Mouse (Mus musculus) spleen, adult 2 months (tissue): Measurements from ENCODE around the gene Insyn1. TPM values are rescaled to one million over a fixed set of nuclear protein-coding genes. Genes with fewer than 3 reads are reported as not detected.

ENCODE experiments used
- DNase-seq, 2 experiments: peaks; one replicate each; pipeline versions ENCODE4 v3.0.0 to v3.0.0-alpha.2; 2012 to 2021; ENCODE audit warnings: low spot score in 2 of 2, low read depth in 1 of 2
- H3K27ac ChIP-seq: fragments of 200-500 bp; 2 replicates; pipeline ENCODE4 v1.5.1; 2012; ENCODE audit warnings: low read length, inconsistent platforms; ENCODE audit not compliant: insufficient read depth
- H3K27me3 ChIP-seq: fragments of 200-500 bp; 2 replicates; pipeline ENCODE4 v1.6.1; 2012; ENCODE audit warnings: mild to moderate bottlenecking, moderate library complexity, low read length, inconsistent platforms; ENCODE audit not compliant: control insufficient read depth, insufficient read depth
- H3K36me3 ChIP-seq: fragments of 200-500 bp; 2 replicates; pipeline ENCODE4 v1.6.1; 2012; ENCODE audit warnings: mild to moderate bottlenecking, low read length, inconsistent platforms; ENCODE audit not compliant: control insufficient read depth, insufficient read depth
- H3K4me1 ChIP-seq: fragments of 200-500 bp; 2 replicates; pipeline ENCODE4 v1.6.1; 2011; ENCODE audit warnings: inconsistent platforms; ENCODE audit not compliant: control insufficient read depth, insufficient read depth, insufficient read length
- H3K4me3 ChIP-seq: fragments of 200-500 bp; 2 replicates; pipeline ENCODE4 v1.5.1; 2011; ENCODE audit warnings: mild to moderate bottlenecking, inconsistent platforms; ENCODE audit not compliant: insufficient read depth, insufficient read length; ENCODE audit errors: extremely low read depth
- CTCF ChIP-seq: fragments of 200-500 bp; IDR thresholded peaks from 2 replicates; pipeline ENCODE4 v1.5.1; 2011; ENCODE audit warnings: mild to moderate bottlenecking, inconsistent platforms; ENCODE audit not compliant: insufficient read depth, insufficient read length, insufficient replicate concordance; ENCODE audit errors: extremely low read depth
- POLR2A ChIP-seq: fragments of 200-500 bp; IDR thresholded peaks from 2 replicates; pipeline ENCODE4 v1.6.1; 2011; ENCODE audit warnings: low read depth, low read length, inconsistent platforms
- WGBS: fragments of 180-500 bp; shearing (Covaris S2); methylation state at CpG from one replicate; pipeline ENCODE4 v1.1.7; 2018; 5-methylcytosine and 5-hydroxymethylcytosine counted together
- polyA plus RNA-seq: library from polyadenylated mRNA; depleted of rRNA; stranded (reverse); fragments of >200 nt; gene quantifications from 2 replicates; pipeline ENCODE4 v1.2.3, GENCODE M21; 2012; rRNA removed

The Insyn1 gene
- polyA plus RNA-seq: 1.1 and 1.2 TPM in 2 replicates

- peaks cover 11% of the 10 kb centered on the region for H3K4me1 ChIP-seq
- no peaks in the 10 kb centered on the region for H3K36me3 ChIP-seq
- peak within 1 kb of the TSS; percentile 42; the same call in 1 of the 2 replicates for H3K4me3 ChIP-seq
- no peak for TF ChIP-seq CTCF
- TF ChIP-seq POLR2A: no peak
- DNase-seq: no peak
- WGBS: under 1% methylated on average over 88 of the region's 104 CpGs
- no peak within 1 kb of the TSS for H3K27ac ChIP-seq
- H3K27me3 ChIP-seq: peaks cover 16% of the 10 kb centered on the region
These were observed at the start of gene Insyn1 for GRCm38 (mm10) chr9:58487851-58488801. Gene Insyn1 (plus strand): TSS chr9:58488603.

- 93% methylated on average over 22 of the region's 22 CpGs for WGBS
- no peak for DNase-seq
- Histone ChIP-seq H3K27ac (no peak overlapping the region), H3K36me3 (no peaks in the 10 kb centered on the region), H3K27me3 (no peaks in the 10 kb centered on the region), H3K4me1 (no peaks in the 10 kb centered on the region), H3K4me3 (no peak overlapping the region)
- TF ChIP-seq CTCF (no peak), POLR2A (no peak)
These were observed 49.4 kb upstream of the Insyn1 start for GRCm38 (mm10) chr9:58438921-58439396.

- Histone ChIP-seq H3K36me3 (no peaks in the 10 kb centered on the region), H3K4me1 (no peaks in the 10 kb centered on the region), H3K4me3 (no peak overlapping the region), H3K27me3 (no peaks in the 10 kb centered on the region), H3K27ac (no peak overlapping the region)
- no peak for DNase-seq
- WGBS: 93% methylated on average over 6 of the region's 6 CpGs
- TF ChIP-seq CTCF: no peak
- TF ChIP-seq POLR2A: no peak
These were observed 48.3 kb upstream of the Insyn1 start for GRCm38 (mm10) chr9:58440100-58440499.

- no peaks in the 10 kb centered on the region for H3K27me3 ChIP-seq
- TF ChIP-seq CTCF (no peak), POLR2A (no peak)
- no peak for DNase-seq
These were observed 47.8 kb upstream of the Insyn1 start for GRCm38 (mm10) chr9:58440614-58441013.

GRCm38 (mm10) chr9:58441351-58442104 is 46.9 kb upstream of the Insyn1 start:
- H3K27ac ChIP-seq: no peak overlapping the region
- H3K4me1 ChIP-seq: no peaks in the 10 kb centered on the region
- H3K27me3 ChIP-seq: no peaks in the 10 kb centered on the region
- no peaks in the 10 kb centered on the region for H3K36me3 ChIP-seq
- H3K4me3 ChIP-seq: no peak overlapping the region
- 35% methylated on average over 6 of the region's 6 CpGs for WGBS
- TF ChIP-seq CTCF: no peak
- no peak for DNase-seq

More at GRCm38 (mm10) chr9:58440614-58441013, 47.8 kb upstream of the Insyn1 start:
- H3K27ac ChIP-seq: no peak overlapping the region
- no peak overlapping the region for H3K4me3 ChIP-seq
- H3K36me3 ChIP-seq: no peaks in the 10 kb centered on the region
- no peaks in the 10 kb centered on the region for H3K4me1 ChIP-seq

GRCm38 (mm10) chr9:58442105-58443010 is 46.0 kb upstream of the Insyn1 start:
- WGBS: 43% methylated on average over 7 of the region's 7 CpGs
- no peaks in the 10 kb centered on the region for H3K27me3 ChIP-seq
- TF ChIP-seq POLR2A: no peak
- no peak for TF ChIP-seq CTCF
- H3K36me3 ChIP-seq: no peaks in the 10 kb centered on the region
- no peak overlapping the region for H3K27ac ChIP-seq
- H3K4me1 ChIP-seq: no peaks in the 10 kb centered on the region
- DNase-seq: no peak
- no peak overlapping the region for H3K4me3 ChIP-seq
